ENCODE assay signal across 30 mouse cellular contexts in genomic region chr17:89554754-89555153, GRCm38 (mm10).
DNase-seq lines count a peak whose midpoint lies in the region; ATAC-seq lines count a peak whose summit lies in the region.
"Had no signal": no experiment of that assay in that cellular context is flagged by ENCODE, and none has a peak within 500 bp of the region (broad histone marks: within the 10 kb centered on the region; RNA-seq: fewer than 3 reads in every experiment).

No protein-coding gene starts in this region.

- H3K9ac ChIP-seq in embryonic facial prominence, embryonic 14.5 days (ENCODE audit: low read depth, low read length): no peak overlapping the region
- H3K9ac ChIP-seq: embryonic facial prominence, embryonic 15.5 days; forebrain, postnatal 0 days; heart, embryonic 13.5 days; hindbrain, embryonic 14.5 days had no signal

- no peak overlapping the region for H3K4me3 ChIP-seq in embryonic facial prominence, embryonic 14.5 days (ENCODE audit: low read depth, low read length)
- H3K4me3 ChIP-seq in embryonic facial prominence, embryonic 10.5 days: no peak overlapping the region
- H3K4me3 ChIP-seq: embryonic facial prominence, embryonic 15.5 days; heart, adult 2 months; heart, embryonic 10.5 days; heart, embryonic 13.5 days had no signal

- H3K27me3 ChIP-seq in embryonic facial prominence, embryonic 14.5 days (replicated peaks; ENCODE audit: control insufficient read depth, insufficient read depth, low read length): no peaks in the 10 kb centered on the region
- no peaks in the 10 kb centered on the region for H3K27me3 ChIP-seq in embryonic facial prominence, embryonic 10.5 days (replicated peaks; ENCODE audit: low read depth, poor library complexity, severe bottlenecking)
- H3K27me3 ChIP-seq: CH12.LX; embryonic facial prominence, embryonic 15.5 days; heart, embryonic 13.5 days; Patski had no signal

- no peak overlapping the region for H3K4me2 ChIP-seq in embryonic facial prominence, embryonic 14.5 days (ENCODE audit: low read depth, low read length)
- H3K4me2 ChIP-seq: embryonic facial prominence, embryonic 15.5 days; heart, embryonic 13.5 days; hindbrain, embryonic 14.5 days had no signal

- no peaks in the 10 kb centered on the region for H3K36me3 ChIP-seq in embryonic facial prominence, embryonic 14.5 days (ENCODE audit: control insufficient read depth, insufficient read depth, low read length)
- no peaks in the 10 kb centered on the region for H3K36me3 ChIP-seq in embryonic facial prominence, embryonic 10.5 days (replicated peaks)
- H3K36me3 ChIP-seq: embryonic facial prominence, embryonic 15.5 days; G1E; heart, embryonic 10.5 days; heart, embryonic 13.5 days had no signal

- WGBS in embryonic facial prominence, embryonic 14.5 days: 64% methylated on average over 1 of the region's 1 CpGs
- WGBS in embryonic facial prominence, embryonic 10.5 days: 67% methylated on average over 1 of the region's 1 CpGs

- peak; percentile 4 for DNase-seq in embryonic facial prominence, embryonic 14.5 days (ENCODE audit: low spot score)
- no peak for DNase-seq in embryonic facial prominence, embryonic 10.5 days (ENCODE audit: low spot score)
- DNase-seq in left cerebral cortex, adult 18-20 months (ENCODE audit: low spot score in 2 of 2): peak; percentile 11 to 34
- no peak for DNase-seq in left cerebral cortex, adult 8-10 months (ENCODE audit: low spot score in 2 of 2)
- peak; percentile 44 for DNase-seq in right cerebral cortex, adult 18-20 months
- no peak for DNase-seq in right cerebral cortex, postnatal 10 days (ENCODE audit: low spot score in 2 of 2)
- DNase-seq in adrenal gland, adult (ENCODE audit: inconsistent age in 2 of 2, low spot score in 1 of 2): no peak
- DNase-seq: adrenal gland, adult 2 months; adrenal gland, postnatal 14 days; B cell, adult 2 months; cerebellum, adult 11-12 months; cerebellum, adult 8-10 months; cerebellum, postnatal 10 days; cerebellum, postnatal 36 days; embryo, embryonic 11 days; forebrain, postnatal 0 days; gastrocnemius, postnatal 10 days; gastrocnemius, postnatal 36 days; heart, adult 2 months; heart, postnatal 14 days; heart, postnatal 4 days had no signal

- H3K4me1 ChIP-seq in embryonic facial prominence, embryonic 14.5 days (ENCODE audit: control insufficient read depth, insufficient read depth, low read length): no peaks in the 10 kb centered on the region
- H3K4me1 ChIP-seq in embryonic facial prominence, embryonic 10.5 days: no peaks in the 10 kb centered on the region
- H3K4me1 ChIP-seq: embryonic facial prominence, embryonic 15.5 days; heart, embryonic 10.5 days; heart, embryonic 13.5 days had no signal

- H3K27ac ChIP-seq in embryonic facial prominence, embryonic 14.5 days (replicated peaks; ENCODE audit: low read depth, low read length): no peak overlapping the region
- no peak overlapping the region for H3K27ac ChIP-seq in embryonic facial prominence, embryonic 10.5 days (replicated peaks)
- H3K27ac ChIP-seq: embryonic facial prominence, embryonic 15.5 days; heart, adult 2 months; heart, embryonic 10.5 days; heart, embryonic 13.5 days; hindbrain, embryonic 14.5 days; hindbrain, postnatal 0 days had no signal

- H3K9me3 ChIP-seq in embryonic facial prominence, embryonic 14.5 days (ENCODE audit: control insufficient read depth, low read length): no peaks in the 10 kb centered on the region
- H3K9me3 ChIP-seq in embryonic facial prominence, embryonic 10.5 days: no peaks in the 10 kb centered on the region
- H3K9me3 ChIP-seq: embryonic facial prominence, embryonic 15.5 days; G1E; heart, embryonic 10.5 days; heart, embryonic 13.5 days had no signal

- ATAC-seq in embryonic facial prominence, embryonic 14.5 days (ENCODE audit: low read depth): no peak
- ATAC-seq: forebrain, embryonic 14.5 days; forebrain, postnatal 0 days; hindbrain, postnatal 0 days; Patski had no signal

Comparison
In these comparisons a context has a peak if more than half of its experiments do, and no peak if none do; other contexts are left out.
1. DNase-seq: peak in embryonic facial prominence, embryonic 14.5 days (single experiment), left cerebral cortex, adult 18-20 months (2 of 2) and right cerebral cortex, adult 18-20 months (single experiment); none in embryonic facial prominence, embryonic 10.5 days (single experiment), left cerebral cortex, adult 8-10 months (0 of 2), right cerebral cortex, postnatal 10 days (0 of 2) and adrenal gland, adult (0 of 2).